Mouse (Mus musculus): ENCODE measurements around the gene Mob3a. TPM values are rescaled to one million over a fixed set of nuclear protein-coding genes. Genes with fewer than 3 reads are reported as not detected.
"Not testable (repeated sequence)": the region's sequence is repeated elsewhere in the genome, so short reads cannot be mapped to it uniquely, and the experiment has no call there.

Mob3a gene
- polyA plus RNA-seq, 1 experiment from 2014 or later, result 59.4 TPM

GRCm38 (mm10) chr10:80654866-80655265 is 46.9 kb downstream of the Mob3a start:
- WGBS, result 87% methylated on average over 6 of the region's 6 CpGs
- H3K4me3 ChIP-seq (replicated peaks; ENCODE audit: low read length), result no peak overlapping the region; the same call in 1 of the 2 replicates
- no peak overlapping the region for H3K9ac ChIP-seq (replicated peaks; ENCODE audit: low read depth, low read length)

GRCm38 (mm10) chr10:80653156-80653720 is 48.5 kb downstream of the Mob3a start:
- 91% methylated on average over 6 of the region's 6 CpGs for WGBS
- Histone ChIP-seq H3K27ac (ENCODE audit: low read length) (no peak overlapping the region), H3K36me3 (ENCODE audit: control insufficient read depth, insufficient read depth) (no peaks in the 10 kb centered on the region), H3K9me3 (ENCODE audit: control insufficient read depth, low read length) (no peaks in the 10 kb centered on the region), H3K27me3 (replicated peaks; ENCODE audit: control insufficient read depth, insufficient read depth, low read length) (no peaks in the 10 kb centered on the region), H3K4me3 (replicated peaks; ENCODE audit: low read length) (no peak overlapping the region), H3K9ac (replicated peaks; ENCODE audit: low read depth, low read length) (no peak overlapping the region), H3K4me1 (replicated peaks; ENCODE audit: control insufficient read depth, insufficient read depth, low read length) (peaks cover 17% of the 10 kb centered on the region), H3K4me2 (ENCODE audit: low read length) (no peak overlapping the region)
- no peak for ATAC-seq

More at GRCm38 (mm10) chr10:80654866-80655265, 46.9 kb downstream of the Mob3a start:
- 0 out of 2 replicates have a peak overlapping the region, but pooled peaks have one; percentile 9 for H3K4me2 ChIP-seq (ENCODE audit: low read length)
- H3K27ac ChIP-seq (ENCODE audit: low read length), result no peak overlapping the region
- peaks cover 24% of the 10 kb centered on the region for H3K4me1 ChIP-seq (replicated peaks; ENCODE audit: control insufficient read depth, insufficient read depth, low read length)
- no peak for ATAC-seq
- H3K9me3 ChIP-seq (ENCODE audit: control insufficient read depth, low read length), result no peaks in the 10 kb centered on the region
- no peaks in the 10 kb centered on the region for H3K36me3 ChIP-seq (ENCODE audit: control insufficient read depth, insufficient read depth)
- H3K27me3 ChIP-seq (replicated peaks; ENCODE audit: control insufficient read depth, insufficient read depth, low read length), result no peaks in the 10 kb centered on the region

GRCm38 (mm10) chr10:80650392-80650791 is 51.4 kb downstream of the Mob3a start:
- H3K4me1 ChIP-seq (replicated peaks; ENCODE audit: control insufficient read depth, insufficient read depth, low read length), result peaks cover 12% of the 10 kb centered on the region
- H3K36me3 ChIP-seq (ENCODE audit: control insufficient read depth, insufficient read depth), result peaks cover 10% of the 10 kb centered on the region
- 93% methylated on average over 10 of the region's 10 CpGs for WGBS
- no peak overlapping the region for H3K4me2 ChIP-seq (ENCODE audit: low read length)
- no peak overlapping the region for H3K9ac ChIP-seq (replicated peaks; ENCODE audit: low read depth, low read length)
- no peak overlapping the region for H3K27ac ChIP-seq (ENCODE audit: low read length)
- H3K27me3 ChIP-seq (replicated peaks; ENCODE audit: control insufficient read depth, insufficient read depth, low read length), result no peaks in the 10 kb centered on the region
- no peak overlapping the region for H3K4me3 ChIP-seq (replicated peaks; ENCODE audit: low read length)
- no peaks in the 10 kb centered on the region for H3K9me3 ChIP-seq (ENCODE audit: control insufficient read depth, low read length)
- ATAC-seq, result no peak

- peaks cover 13% of the 10 kb centered on the region for H3K36me3 ChIP-seq (ENCODE audit: control insufficient read depth, insufficient read depth)
Observed at GRCm38 (mm10) chr10:80649910-80650309, 51.9 kb downstream of the Mob3a start.

GRCm38 (mm10) chr10:80646936-80647335 is 54.8 kb downstream of the Mob3a start:
- no peak for ATAC-seq

More at GRCm38 (mm10) chr10:80649910-80650309, 51.9 kb downstream of the Mob3a start:
- not testable (repeated sequence) for H3K9ac ChIP-seq (replicated peaks; ENCODE audit: low read depth, low read length); H3K4me2 ChIP-seq (ENCODE audit: low read length); H3K9me3 ChIP-seq (ENCODE audit: control insufficient read depth, low read length); H3K4me1 ChIP-seq (replicated peaks; ENCODE audit: control insufficient read depth, insufficient read depth, low read length); ATAC-seq; H3K27ac ChIP-seq (ENCODE audit: low read length); H3K27me3 ChIP-seq (replicated peaks; ENCODE audit: control insufficient read depth, insufficient read depth, low read length); H3K4me3 ChIP-seq (replicated peaks; ENCODE audit: low read length)
- WGBS, result 94% methylated on average over 6 of the region's 6 CpGs

GRCm38 (mm10) chr10:80635345-80635744 is 66.4 kb downstream of the Mob3a start:
- no peak overlapping the region for H3K4me3 ChIP-seq (replicated peaks; ENCODE audit: low read length)
- H3K4me1 ChIP-seq (replicated peaks; ENCODE audit: control insufficient read depth, insufficient read depth, low read length), result no peaks in the 10 kb centered on the region
- WGBS, result 94% methylated on average over 6 of the region's 6 CpGs
- H3K4me2 ChIP-seq (ENCODE audit: low read length), result no peak overlapping the region
- peaks cover 34% of the 10 kb centered on the region for H3K36me3 ChIP-seq (ENCODE audit: control insufficient read depth, insufficient read depth)
- H3K9ac ChIP-seq (replicated peaks; ENCODE audit: low read depth, low read length), result no peak overlapping the region
- no peaks in the 10 kb centered on the region for H3K9me3 ChIP-seq (ENCODE audit: control insufficient read depth, low read length)
- no peak overlapping the region for H3K27ac ChIP-seq (ENCODE audit: low read length)
- no peak for ATAC-seq
- H3K27me3 ChIP-seq (replicated peaks; ENCODE audit: control insufficient read depth, insufficient read depth, low read length), result no peaks in the 10 kb centered on the region

More at GRCm38 (mm10) chr10:80646936-80647335, 54.8 kb downstream of the Mob3a start:
- no peaks in the 10 kb centered on the region for H3K9me3 ChIP-seq (ENCODE audit: control insufficient read depth, low read length)
- H3K36me3 ChIP-seq (ENCODE audit: control insufficient read depth, insufficient read depth), result peaks cover 29% of the 10 kb centered on the region
- H3K27ac ChIP-seq (ENCODE audit: low read length), result no peak overlapping the region
- no peaks in the 10 kb centered on the region for H3K27me3 ChIP-seq (replicated peaks; ENCODE audit: control insufficient read depth, insufficient read depth, low read length)
- H3K9ac ChIP-seq (replicated peaks; ENCODE audit: low read depth, low read length), result no peak overlapping the region
- H3K4me3 ChIP-seq (replicated peaks; ENCODE audit: low read length), result no peak overlapping the region
- WGBS, result 91% methylated on average over 10 of the region's 10 CpGs
- H3K4me2 ChIP-seq (ENCODE audit: low read length), result no peak overlapping the region
- H3K4me1 ChIP-seq (replicated peaks; ENCODE audit: control insufficient read depth, insufficient read depth, low read length), result no peaks in the 10 kb centered on the region

Other genes with a start within 250 kb of the Mob3a start
- 0.07 and 0.46 TPM in 2 replicates for gene Onecut3, start 207.1 kb downstream of the Mob3a start, polyA plus RNA-seq (2015; fragmentation: Nextera tagmentation; extraction: Ambion mirVana)
- 0.16 and 0.23 TPM in 2 replicates for gene Atp8b3, start 162.9 kb downstream of the Mob3a start, polyA plus RNA-seq (2015; fragmentation: Nextera tagmentation; extraction: Ambion mirVana)
- 28.1 and 30.3 TPM in 2 replicates for gene Rexo1, start 140.4 kb downstream of the Mob3a start, polyA plus RNA-seq (2015; fragmentation: Nextera tagmentation; extraction: Ambion mirVana)
- 9.2 and 10.1 TPM in 2 replicates for gene Klf16, start 124.7 kb downstream of the Mob3a start, polyA plus RNA-seq (2015; fragmentation: Nextera tagmentation; extraction: Ambion mirVana)
- gene Abhd17a, start 111.6 kb downstream of the Mob3a start, polyA plus RNA-seq (2015; fragmentation: Nextera tagmentation; extraction: Ambion mirVana), result 92.2 and 93.1 TPM in 2 replicates
- 69.9 and 77.2 TPM in 2 replicates for gene Scamp4, start 99.1 kb downstream of the Mob3a start, polyA plus RNA-seq (2015; fragmentation: Nextera tagmentation; extraction: Ambion mirVana)
- gene Adat3, start 99.1 kb downstream of the Mob3a start, polyA plus RNA-seq (2015; fragmentation: Nextera tagmentation; extraction: Ambion mirVana), result 6.4 and 6.7 TPM in 2 replicates
- gene Gm49322, start 96.0 kb downstream of the Mob3a start, polyA plus RNA-seq (2015; fragmentation: Nextera tagmentation; extraction: Ambion mirVana), result 3.1 and 4.1 TPM in 2 replicates
- 91.3 and 96.9 TPM in 2 replicates for gene Csnk1g2, start 79.1 kb downstream of the Mob3a start, polyA plus RNA-seq (2015; fragmentation: Nextera tagmentation; extraction: Ambion mirVana)
- gene Btbd2, start 44.9 kb downstream of the Mob3a start, polyA plus RNA-seq (2015; fragmentation: Nextera tagmentation; extraction: Ambion mirVana), result 75.2 and 79.7 TPM in 2 replicates
- gene Mknk2, start 23.9 kb downstream of the Mob3a start, polyA plus RNA-seq (2015; fragmentation: Nextera tagmentation; extraction: Ambion mirVana), result 57.1 and 61.2 TPM in 2 replicates
- gene Izumo4, start 207 bp upstream of the Mob3a start, polyA plus RNA-seq (2015; fragmentation: Nextera tagmentation; extraction: Ambion mirVana), result 32.5 and 44.1 TPM in 2 replicates
- 101 and 102 TPM in 2 replicates for gene Ap3d1, start 40.3 kb upstream of the Mob3a start, polyA plus RNA-seq (2015; fragmentation: Nextera tagmentation; extraction: Ambion mirVana)
- 17.4 and 22.5 TPM in 2 replicates for gene Dot1l, start 53.2 kb upstream of the Mob3a start, polyA plus RNA-seq (2015; fragmentation: Nextera tagmentation; extraction: Ambion mirVana)
- 62.6 and 65.1 TPM in 2 replicates for gene Sf3a2, start 96.2 kb upstream of the Mob3a start, polyA plus RNA-seq (2015; fragmentation: Nextera tagmentation; extraction: Ambion mirVana)
- 129 and 143 TPM in 2 replicates for gene Plekhj1, start 96.6 kb upstream of the Mob3a start, polyA plus RNA-seq (2015; fragmentation: Nextera tagmentation; extraction: Ambion mirVana)
- gene Amh, start 103.3 kb upstream of the Mob3a start, polyA plus RNA-seq (2015; fragmentation: Nextera tagmentation; extraction: Ambion mirVana), result 0.15 TPM in 1 of 2 replicates, not detected in the other
- not detected in 2 replicates for gene Jsrp1, start 111.5 kb upstream of the Mob3a start, polyA plus RNA-seq (2015; fragmentation: Nextera tagmentation; extraction: Ambion mirVana)
- gene Oaz1, start 124.7 kb upstream of the Mob3a start, polyA plus RNA-seq (2015; fragmentation: Nextera tagmentation; extraction: Ambion mirVana), result 1,342 and 1,351 TPM in 2 replicates
- gene Lingo3, start 142.1 kb upstream of the Mob3a start, polyA plus RNA-seq (2015; fragmentation: Nextera tagmentation; extraction: Ambion mirVana), result 6.0 and 9.3 TPM in 2 replicates
- 223 and 228 TPM in 2 replicates for gene Lsm7, start 153.2 kb upstream of the Mob3a start, polyA plus RNA-seq (2015; fragmentation: Nextera tagmentation; extraction: Ambion mirVana)
- gene Sppl2b, start 153.3 kb upstream of the Mob3a start, polyA plus RNA-seq (2015; fragmentation: Nextera tagmentation; extraction: Ambion mirVana), result 64.9 and 78.6 TPM in 2 replicates
- 0.24 and 0.25 TPM in 2 replicates for gene Tmprss9, start 169.9 kb upstream of the Mob3a start, polyA plus RNA-seq (2015; fragmentation: Nextera tagmentation; extraction: Ambion mirVana)
- gene Timm13, start 199.0 kb upstream of the Mob3a start, polyA plus RNA-seq (2015; fragmentation: Nextera tagmentation; extraction: Ambion mirVana), result 298 and 299 TPM in 2 replicates
- gene Lmnb2, start 216.3 kb upstream of the Mob3a start, polyA plus RNA-seq (2015; fragmentation: Nextera tagmentation; extraction: Ambion mirVana), result 53.2 and 59.8 TPM in 2 replicates
- gene Gadd45b, start 228.1 kb upstream of the Mob3a start, polyA plus RNA-seq (2015; fragmentation: Nextera tagmentation; extraction: Ambion mirVana), result 5.8 and 7.0 TPM in 2 replicates

Measured in forebrain, embryonic 16.5 days (tissue).